Mouse (Mus musculus): ENCODE measurements at regions not wholly inside any gene's neighbourhood (a gene's known extent, or its start where the extent isn't known, plus 50 kb on each side); places are given as distances from the start of the nearest gene placed in this dataset.

GRCm38 (mm10) chr12:109747776-109748175 is 147.6 kb upstream of the Rtl1 start:
- in situ Hi-C loops (cut with MboI; ENCODE audit: low pct_ligation_motif_present, low pct_unique_long_range_greater_than_20kb, low sequenced_read_pairs) (no loop called here), dilution Hi-C loops (cut with MboI; ENCODE audit: extremely low pct_ligation_motif_present, extremely low pct_unique_long_range_greater_than_20kb, low sequenced_read_pairs) (no loop called here)
- Histone ChIP-seq H3K9ac (ENCODE audit: insufficient read depth, low read depth) (no peak overlapping the region), H3K27ac (ENCODE audit: insufficient read depth, low read depth) (no peak overlapping the region), H3K4me3 (replicated peaks in 1 of 3; ENCODE audit: low read depth in 2 of 3, low read length in 2 of 3, poor library complexity in 1 of 3) (no peak overlapping the region), H3K27me3 (replicated peaks) (no peaks in the 10 kb centered on the region), H3K4me1 (ENCODE audit: control insufficient read depth in 1 of 2, insufficient read depth in 2 of 2) (no peaks in the 10 kb centered on the region), H3K9me3 (replicated peaks; ENCODE audit: low read length) (peaks cover 91% of the 10 kb centered on the region), H3K4me2 (ENCODE audit: insufficient read depth, low read depth, poor library complexity, severe bottlenecking) (no peak overlapping the region), H3K79me2 (replicated peaks; ENCODE audit: control insufficient read depth, extremely low read depth, insufficient read depth, poor library complexity, severe bottlenecking) (no peaks in the 10 kb centered on the region), H3K36me3 (replicated peaks in 1 of 2; ENCODE audit: control insufficient read depth in 1 of 2, insufficient read depth in 1 of 2, low read length in 1 of 2) (no peaks in the 10 kb centered on the region)
- DNase-seq (ENCODE audit: extremely low read depth) = no peak
- no peak for TF ChIP-seq USF1 (IDR thresholded peaks at IDR 0.05; ENCODE audit: low read depth, low read length)

- Histone ChIP-seq H3K79me2 (replicated peaks; ENCODE audit: control insufficient read depth, extremely low read depth, insufficient read depth, poor library complexity, severe bottlenecking) (no peaks in the 10 kb centered on the region), H3K4me2 (ENCODE audit: insufficient read depth, low read depth, poor library complexity, severe bottlenecking) (no peak overlapping the region), H3K27me3 (replicated peaks) (no peaks in the 10 kb centered on the region), H3K4me1 (ENCODE audit: control insufficient read depth in 1 of 2, insufficient read depth in 2 of 2) (no peaks in the 10 kb centered on the region), H3K4me3 (replicated peaks in 1 of 3; ENCODE audit: low read depth in 2 of 3, low read length in 2 of 3, poor library complexity in 1 of 3) (no peak overlapping the region), H3K9me3 (replicated peaks; ENCODE audit: low read length) (peaks cover 88% of the 10 kb centered on the region), H3K9ac (ENCODE audit: insufficient read depth, low read depth) (no peak overlapping the region), H3K36me3 (replicated peaks in 1 of 2; ENCODE audit: control insufficient read depth in 1 of 2, insufficient read depth in 1 of 2, low read length in 1 of 2) (no peaks in the 10 kb centered on the region), H3K27ac (ENCODE audit: insufficient read depth, low read depth) (no peak overlapping the region)
- dilution Hi-C loops (cut with MboI; ENCODE audit: extremely low pct_ligation_motif_present, extremely low pct_unique_long_range_greater_than_20kb, low sequenced_read_pairs) (no loop called here), in situ Hi-C loops (cut with MboI; ENCODE audit: low pct_ligation_motif_present, low pct_unique_long_range_greater_than_20kb, low sequenced_read_pairs) (no loop called here)
- no peak for TF ChIP-seq BHLHE40 (IDR thresholded peaks at IDR 0.05; ENCODE audit: low read depth, low read length)
- TF ChIP-seq MYC (IDR thresholded peaks at IDR 0.05; ENCODE audit: low read depth, low read length) = no peak
- no peak for TF ChIP-seq RAD21 (IDR thresholded peaks at IDR 0.05; ENCODE audit: low read depth, low read length)
- no peak for TF ChIP-seq MAX (IDR thresholded peaks at IDR 0.05; ENCODE audit: low read length)
- TF ChIP-seq SIN3A (IDR thresholded peaks at IDR 0.05; ENCODE audit: low read length) = no peak
- no peak for TF ChIP-seq ZNF384 (IDR thresholded peaks at IDR 0.05; ENCODE audit: low read depth, low read length)
- no peak for TF ChIP-seq CTCF (conservative IDR thresholded peaks at IDR 0.05 in 1 of 2, IDR thresholded peaks at IDR 0.05 in 1 of 2; ENCODE audit: low read depth in 2 of 2, low read length in 2 of 2)
- no peak for TF ChIP-seq GABPA (IDR thresholded peaks at IDR 0.05; ENCODE audit: insufficient replicate concordance, low read depth, low read length)
- no peak for TF ChIP-seq MAFK (IDR thresholded peaks at IDR 0.05; ENCODE audit: insufficient replicate concordance, low read length)
- no peak for TF ChIP-seq IRF4 (IDR thresholded peaks at IDR 0.05; ENCODE audit: low read depth, low read length)
- no peak for TF ChIP-seq PAX5 (IDR thresholded peaks at IDR 0.05; ENCODE audit: low read length)
- TF ChIP-seq EP300 (IDR thresholded peaks at IDR 0.05; ENCODE audit: low read length) = no peak
- no peak for TF ChIP-seq JUND (conservative IDR thresholded peaks at IDR 0.05; ENCODE audit: low read depth, low read length)
- TF ChIP-seq RCOR1 (conservative IDR thresholded peaks at IDR 0.05; ENCODE audit: low read depth, low read length) = no peak
- TF ChIP-seq POLR2A (IDR thresholded peaks at IDR 0.05; ENCODE audit: low read depth, low read length) = no peak
- no peak for DNase-seq (ENCODE audit: extremely low read depth)
These were observed 148.4 kb upstream of the Rtl1 start for GRCm38 (mm10) chr12:109748326-109749059.

Measured in CH12.LX (cell line).